Mouse (Mus musculus): ENCODE measurements around the gene Olfr351.

The Olfr351 gene

DNA sequence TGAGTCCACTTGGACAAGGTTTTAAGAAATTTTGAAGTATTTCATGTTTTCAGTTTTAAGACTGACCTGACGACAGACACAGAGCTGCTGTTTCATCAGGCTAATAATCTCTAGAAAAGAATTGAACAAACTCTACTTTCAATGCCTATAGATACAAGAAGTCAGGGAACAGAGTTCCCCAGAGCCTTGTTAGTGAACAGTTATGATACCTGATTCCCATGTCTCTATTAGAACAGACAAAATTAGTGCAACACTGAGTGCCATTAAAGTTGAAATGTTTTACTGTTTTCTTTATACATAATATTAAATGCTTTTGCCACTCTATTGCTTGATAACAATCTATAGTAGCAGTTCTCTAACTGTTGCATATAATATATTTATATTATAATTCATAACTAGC is at the start of gene Olfr351:
Gene Olfr351 (minus strand): TSS at position 101 of the 400 bp plus-strand sequence.
- DNase-seq (ENCODE audit: low spot score in 2 of 2) = no peak

DNA sequence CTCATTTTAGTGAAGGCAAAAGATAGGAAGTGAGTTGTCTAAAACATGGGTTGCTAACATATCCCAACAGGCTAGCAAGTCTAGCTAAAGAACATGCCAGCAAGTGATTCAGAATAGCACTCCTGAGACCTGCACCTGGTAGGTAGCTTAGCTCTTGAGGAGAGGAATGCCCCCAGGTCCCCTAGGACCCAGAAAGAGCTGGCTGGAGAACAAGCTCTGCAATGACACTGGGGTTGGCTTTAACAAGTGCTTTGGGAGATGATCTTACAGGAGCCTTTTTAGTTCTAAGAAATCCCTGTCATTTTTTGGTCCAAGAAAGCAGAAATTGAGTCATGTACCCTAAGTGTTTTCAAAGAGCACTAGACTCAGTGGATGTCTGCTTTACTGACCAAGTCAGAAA is 42.9 kb upstream of the Olfr351 start, which contains the start of gene Olfr354:
Gene Olfr354 (plus strand): TSS at position 301 of the 400 bp plus-strand sequence.
- DNase-seq (ENCODE audit: low spot score in 2 of 2) = no peak

DNA sequence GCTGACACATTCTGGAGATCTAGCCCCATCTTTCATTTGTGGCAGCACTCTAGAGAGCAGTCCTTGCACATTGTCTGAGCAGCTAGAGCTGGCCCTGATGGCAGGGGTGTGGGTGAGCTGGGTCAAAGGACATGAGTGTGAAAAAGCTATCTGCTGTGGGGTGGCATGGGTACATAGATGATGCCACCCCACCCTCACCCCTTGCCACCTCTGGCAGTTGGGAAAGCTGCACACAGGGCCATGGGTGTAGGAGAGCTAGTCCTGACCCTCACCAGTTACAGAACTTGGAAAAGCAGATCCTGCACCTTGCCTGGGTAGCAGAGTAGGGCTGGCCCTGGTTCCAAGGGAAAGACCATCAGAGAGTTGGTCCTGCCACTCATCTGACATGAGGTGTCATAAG is 34.7 kb upstream of the Olfr351 start:
- no peak for DNase-seq (ENCODE audit: low spot score in 2 of 2)

DNA sequence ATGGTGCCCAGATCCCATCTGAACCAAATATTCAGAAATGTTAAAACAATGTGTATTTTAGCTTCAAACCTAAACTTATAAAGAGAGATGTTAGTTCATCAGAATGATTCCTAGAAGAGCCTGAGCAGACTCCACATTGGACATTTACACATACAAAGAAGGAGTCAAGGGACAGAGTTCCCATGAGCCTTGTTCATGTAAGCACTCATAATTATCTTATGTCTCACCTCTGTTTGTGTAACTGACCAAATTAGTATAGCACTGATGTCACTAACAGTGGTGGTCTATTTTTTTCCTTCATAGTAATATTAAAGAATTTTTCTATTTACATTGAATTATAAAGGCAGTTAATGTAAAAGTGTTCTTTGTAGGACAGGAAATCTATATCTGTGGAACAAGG is 30.4 kb upstream of the Olfr351 start, which contains the start of gene Olfr353:
Gene Olfr353 (minus strand): TSS at position 101 of the 400 bp plus-strand sequence.
- no peak for DNase-seq (ENCODE audit: low spot score in 2 of 2)

DNA sequence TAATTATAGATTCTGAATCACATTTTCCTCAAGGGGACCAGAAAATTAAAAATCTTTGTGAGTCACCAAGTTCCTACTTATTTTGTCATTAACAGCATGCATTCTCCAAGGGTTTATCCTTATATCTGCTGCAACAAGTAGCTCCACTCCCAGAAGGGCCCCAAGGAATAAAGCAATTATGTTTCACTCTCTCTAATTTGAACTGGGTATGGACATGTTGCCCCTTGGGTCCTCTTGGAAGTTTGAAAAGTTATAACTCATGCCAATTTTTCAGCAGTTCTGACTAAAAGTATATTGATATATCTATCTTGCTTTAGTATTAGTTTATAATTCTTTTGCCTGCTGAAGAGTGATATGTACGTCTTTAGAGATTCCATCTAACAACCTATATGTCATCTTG is 5.7 kb upstream of the Olfr351 start, which contains the start of gene Olfr352:
Gene Olfr352 (plus strand): TSS at position 301 of the 400 bp plus-strand sequence.
- DNase-seq (ENCODE audit: low spot score in 2 of 2) = no peak

DNA sequence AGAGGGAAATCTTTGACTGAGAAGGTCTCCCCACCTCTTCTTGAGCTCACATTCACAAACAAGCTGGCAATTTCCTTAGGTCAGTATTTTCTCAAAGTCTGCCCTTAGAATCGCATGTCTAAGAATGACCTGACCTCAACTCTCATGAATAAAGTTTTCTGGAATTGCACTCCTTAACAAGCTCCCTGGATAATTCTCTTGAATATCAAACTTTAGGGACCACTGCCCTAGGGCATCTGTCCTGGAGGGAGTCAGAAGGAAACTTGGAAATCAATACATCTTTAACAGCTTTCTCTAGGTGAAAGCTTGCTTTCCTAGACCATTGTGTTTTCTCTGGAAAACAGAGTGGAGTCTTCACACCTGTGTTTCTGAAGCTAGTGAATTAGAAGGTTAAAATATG is 16.4 kb downstream of the Olfr351 start, which contains the start of gene Olfr350:
Gene Olfr350 (plus strand): TSS at position 301 of the 400 bp plus-strand sequence.
- no peak for DNase-seq (ENCODE audit: low spot score in 2 of 2)

DNA sequence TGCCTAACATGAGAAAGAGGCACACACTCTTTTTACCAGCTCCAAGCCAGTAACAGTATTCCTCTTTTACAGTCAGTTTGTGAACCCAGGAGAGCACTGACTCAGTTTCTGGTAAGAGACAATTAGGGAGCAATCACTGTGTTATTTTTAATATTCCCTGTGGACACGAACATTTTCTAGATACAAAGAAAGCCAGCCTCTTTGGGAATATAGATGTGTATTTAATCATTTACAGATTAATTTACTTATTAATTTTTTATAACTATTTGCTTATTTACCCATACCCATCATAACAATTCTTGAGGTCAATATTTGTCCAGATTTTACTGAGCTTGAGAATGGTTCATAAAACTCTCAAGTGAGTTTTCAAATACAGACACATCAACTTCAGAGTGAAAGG is 45.5 kb downstream of the Olfr351 start, which contains the start of gene Olfr3:
Gene Olfr3 (minus strand): TSS at position 101 of the 400 bp plus-strand sequence.
- no peak for DNase-seq (ENCODE audit: low spot score in 2 of 2)
